Mouse (Mus musculus) thymus, postnatal 14 days (tissue): ENCODE data around the gene Galnt10.

Experiments
- DNase-seq: peaks from one replicate; pipeline ENCODE4 v3.0.0; 2021

The Galnt10 gene

GRCm38 (mm10) chr11:57692726-57693125 lies 47.5 kb downstream of the Galnt10 start:
- DNase-seq, result no peak

GRCm38 (mm10) chr11:57694486-57694885 lies 49.2 kb downstream of the Galnt10 start:
- no peak for DNase-seq

GRCm38 (mm10) chr11:57696207-57696676 lies 51.0 kb downstream of the Galnt10 start:
- no peak for DNase-seq

- no peak for DNase-seq
These were observed 51.6 kb downstream of the Galnt10 start for GRCm38 (mm10) chr11:57696807-57697251.

GRCm38 (mm10) chr11:57700114-57700513 lies 54.9 kb downstream of the Galnt10 start:
- no peak for DNase-seq

- no peak for DNase-seq
These were observed 56.1 kb downstream of the Galnt10 start for GRCm38 (mm10) chr11:57701193-57701925.

GRCm38 (mm10) chr11:57701956-57702355 lies 56.7 kb downstream of the Galnt10 start:
- no peak for DNase-seq

- DNase-seq, result no peak
These were observed 61.4 kb downstream of the Galnt10 start for GRCm38 (mm10) chr11:57706620-57707019.

- DNase-seq, result no peak
These were observed 62.0 kb downstream of the Galnt10 start for GRCm38 (mm10) chr11:57707114-57707798.

GRCm38 (mm10) chr11:57708174-57709154 lies 63.2 kb downstream of the Galnt10 start:
- no peak for DNase-seq

GRCm38 (mm10) chr11:57713960-57714359 lies 68.7 kb downstream of the Galnt10 start:
- DNase-seq, result no peak

GRCm38 (mm10) chr11:57716721-57717120 lies 71.5 kb downstream of the Galnt10 start:
- DNase-seq, result no peak

- DNase-seq, result no peak
These were observed 72.2 kb downstream of the Galnt10 start for GRCm38 (mm10) chr11:57717432-57717831.

- no peak for DNase-seq
These were observed 72.8 kb downstream of the Galnt10 start for GRCm38 (mm10) chr11:57718081-57718480.

GRCm38 (mm10) chr11:57719631-57720030 lies 74.4 kb downstream of the Galnt10 start:
- no peak for DNase-seq

GRCm38 (mm10) chr11:57720076-57720475 lies 74.8 kb downstream of the Galnt10 start:
- no peak for DNase-seq

- peak; percentile 23 for DNase-seq
These were observed 79.7 kb downstream of the Galnt10 start for GRCm38 (mm10) chr11:57724791-57725463.

GRCm38 (mm10) chr11:57725926-57726325 lies 80.7 kb downstream of the Galnt10 start:
- DNase-seq, result no peak

- no peak for DNase-seq
These were observed 82.2 kb downstream of the Galnt10 start for GRCm38 (mm10) chr11:57727303-57727969.

GRCm38 (mm10) chr11:57732410-57733281 lies 87.4 kb downstream of the Galnt10 start:
- no peak for DNase-seq
